Mouse (Mus musculus) megakaryocyte, embryonic 14.5 days (primary cell): ENCODE data around the gene Kcnq2.

Experiments used
- FLI1 ChIP-seq: IDR thresholded peaks from 2 replicates; pipeline ENCODE4 v1.6.1; 2012; ENCODE audit warnings: low read length, inconsistent platforms, mixed read lengths
- GATA1 ChIP-seq: IDR thresholded peaks from 3 replicates; pipeline ENCODE4 v1.6.1; 2012; ENCODE audit warnings: mixed read lengths, low read length, inconsistent platforms, borderline replicate concordance

- TF ChIP-seq GATA1 (no peak), FLI1 (no peak)
These were observed 9.2 kb downstream of the Kcnq2 start for GRCm38 (mm10) chr2:181125726-181126455.
